18 mouse cellular contexts compared by ENCODE assay signal in genomic region chr3:136794426-136795217, GRCm38 (mm10).
DNase-seq lines count a peak whose midpoint lies in the region; TF ChIP-seq lines count a peak whose summit lies in the region.
"Had no signal": no experiment of that assay in that cellular context is flagged by ENCODE, and none has a peak within 500 bp of the region (broad histone marks: within the 10 kb centered on the region; RNA-seq: fewer than 3 reads in every experiment).

No protein-coding gene starts in this region.

- H3K4me1 ChIP-seq in CH12.LX (ENCODE audit: control insufficient read depth in 1 of 2, insufficient read depth in 2 of 2) (peaks cover 15 to 80% of the 10 kb centered on the region in 2 experiments), MEL (ENCODE audit: control insufficient read depth in 1 of 2, insufficient read depth in 2 of 2, low read length in 2 of 2) (peaks cover 18 to 38% of the 10 kb centered on the region in 2 experiments)
- H3K4me1 ChIP-seq in forebrain, embryonic 10.5 days: peaks cover 4% of the 10 kb centered on the region; the same call in 1 of the 2 replicates

- no peak overlapping the region for H3K4me2 ChIP-seq in CH12.LX (ENCODE audit: insufficient read depth, low read depth, poor library complexity, severe bottlenecking)
- H3K4me2 ChIP-seq: forebrain, embryonic 13.5 days; hindbrain, embryonic 14.5 days; liver, embryonic 11.5 days; lung, embryonic 15.5 days; neural tube, embryonic 15.5 days had no signal

- no peak overlapping the region for H3K9ac ChIP-seq in CH12.LX (ENCODE audit: insufficient read depth, low read depth)
- no peak overlapping the region for H3K9ac ChIP-seq in MEL (ENCODE audit: control insufficient read depth, low read depth, low read length, poor library complexity, severe bottlenecking)
- H3K9ac ChIP-seq: forebrain, embryonic 13.5 days; hindbrain, embryonic 14.5 days; lung, embryonic 15.5 days; neural tube, embryonic 15.5 days had no signal

- peak; percentile 44 for DNase-seq in kidney, adult 9 months
- no peak for DNase-seq in kidney, postnatal 10 days
- no peak for DNase-seq in CH12.LX (ENCODE audit: extremely low read depth)
- no peak for DNase-seq in MEL (ENCODE audit: low read depth, low spot score)
- DNase-seq in forebrain, embryonic 10.5 days (ENCODE audit: extremely low spot score, low spot score): no peak
- DNase-seq in B cell, adult 2 months: no peak
- DNase-seq: cerebellum, adult 8-10 months; gastrocnemius, postnatal 14 days; heart, postnatal 14 days; right cerebral cortex, postnatal 25 days; thymus, adult 2 months had no signal

- TF ChIP-seq EP300 in CH12.LX (IDR thresholded peaks at IDR 0.05; ENCODE audit: low read length) (no peak), MEL (IDR thresholded peaks at IDR 0.05; ENCODE audit: low read depth in 1 of 2, low read length in 2 of 2) (no peak)

- 61% methylated on average over 5 of the region's 7 CpGs for WGBS in macrophage (ENCODE audit: missing documents)
- 84% methylated on average over 7 of the region's 7 CpGs for WGBS in forebrain, embryonic 10.5 days

- in situ Hi-C loops in CH12.LX (cut with MboI; ENCODE audit: low pct_ligation_motif_present, low pct_unique_long_range_greater_than_20kb, low sequenced_read_pairs): no loop called here

- H3K27me3 ChIP-seq in CH12.LX (replicated peaks): no peaks in the 10 kb centered on the region
- H3K27me3 ChIP-seq in MEL (ENCODE audit: control insufficient read depth in 1 of 2, insufficient read depth in 2 of 2, low read length in 2 of 2): no peaks in the 10 kb centered on the region
- H3K27me3 ChIP-seq in forebrain, embryonic 10.5 days (ENCODE audit: poor library complexity, severe bottlenecking): no peaks in the 10 kb centered on the region
- H3K27me3 ChIP-seq: forebrain, embryonic 13.5 days; lung, embryonic 15.5 days; neural tube, embryonic 15.5 days had no signal

- H3K27ac ChIP-seq in CH12.LX (ENCODE audit: insufficient read depth, low read depth): no peak overlapping the region
- H3K27ac ChIP-seq in MEL (ENCODE audit: control insufficient read depth, low read depth, low read length): no peak overlapping the region
- peak overlapping the region; percentile 39 for H3K27ac ChIP-seq in macrophage
- H3K27ac ChIP-seq in forebrain, embryonic 10.5 days: no peak overlapping the region
- H3K27ac ChIP-seq: forebrain, embryonic 13.5 days; heart, embryonic 10.5 days; hindbrain, embryonic 14.5 days; lung, embryonic 15.5 days; neural tube, embryonic 15.5 days had no signal

- peaks cover 22% of the 10 kb centered on the region for H3K79me2 ChIP-seq in CH12.LX (replicated peaks; ENCODE audit: control insufficient read depth, extremely low read depth, insufficient read depth, poor library complexity, severe bottlenecking)
- H3K79me2 ChIP-seq in MEL (ENCODE audit: control insufficient read depth, insufficient read depth, low read length, poor library complexity): no peaks in the 10 kb centered on the region
- peaks cover 83% of the 10 kb centered on the region for H3K79me2 ChIP-seq in macrophage (ENCODE audit: inconsistent target)

- dilution Hi-C loops in CH12.LX (cut with MboI; ENCODE audit: extremely low pct_ligation_motif_present, extremely low pct_unique_long_range_greater_than_20kb, low sequenced_read_pairs): no loop called here

- H3K4me3 ChIP-seq in CH12.LX (replicated peaks in 1 of 3; ENCODE audit: low read depth in 2 of 3, low read length in 2 of 3, poor library complexity in 1 of 3): no peak overlapping the region
- H3K4me3 ChIP-seq in MEL (ENCODE audit: control insufficient read depth in 1 of 2, insufficient read depth in 1 of 2, low read depth in 2 of 2, low read length in 2 of 2): no peak overlapping the region
- no peak overlapping the region for H3K4me3 ChIP-seq in macrophage (ENCODE audit: inconsistent target)
- H3K4me3 ChIP-seq in forebrain, embryonic 10.5 days: no peak overlapping the region
- H3K4me3 ChIP-seq: forebrain, embryonic 13.5 days; heart, embryonic 10.5 days; lung, embryonic 15.5 days; neural tube, embryonic 15.5 days had no signal

- TF ChIP-seq POLR2A in CH12.LX (IDR thresholded peaks at IDR 0.05; ENCODE audit: low read depth, low read length): no peak
- TF ChIP-seq POLR2A in MEL (IDR thresholded peaks at IDR 0.05; ENCODE audit: control insufficient read depth in 1 of 2, insufficient read depth in 1 of 2, low read depth in 1 of 2, low read length in 2 of 2, poor library complexity in 1 of 2): no peak

- TF ChIP-seq CTCF in CH12.LX (conservative IDR thresholded peaks at IDR 0.05 in 1 of 2, IDR thresholded peaks at IDR 0.05 in 1 of 2; ENCODE audit: low read depth in 2 of 2, low read length in 2 of 2) (no peak), MEL (IDR thresholded peaks at IDR 0.05 in 2 of 3, conservative IDR thresholded peaks at IDR 0.05 in 1 of 3; ENCODE audit: control insufficient read depth in 1 of 3, insufficient read depth in 1 of 3, low read depth in 2 of 3, low read length in 3 of 3, poor library complexity in 1 of 3, severe bottlenecking in 1 of 3) (no peak)

- peaks cover 10 to 46% of the 10 kb centered on the region in 2 experiments for H3K36me3 ChIP-seq in CH12.LX (replicated peaks in 1 of 2; ENCODE audit: control insufficient read depth in 1 of 2, insufficient read depth in 1 of 2, low read length in 1 of 2)
- H3K36me3 ChIP-seq in MEL (ENCODE audit: control insufficient read depth in 1 of 2, insufficient read depth in 2 of 2, low read length in 2 of 2): peaks cover 0 to 50% of the 10 kb centered on the region in 2 experiments; a peak in 2 of 4 replicates
- 0 out of 2 replicates have a peak, but pooled peaks cover 8% of the 10 kb centered on the region for H3K36me3 ChIP-seq in macrophage (ENCODE audit: inconsistent target)
- H3K36me3 ChIP-seq in forebrain, embryonic 10.5 days (replicated peaks): peaks cover 4% of the 10 kb centered on the region; the same call in 1 of the 2 replicates
- H3K36me3 ChIP-seq: neural tube, embryonic 15.5 days had no signal

- TF ChIP-seq RAD21 in CH12.LX (IDR thresholded peaks at IDR 0.05; ENCODE audit: low read depth, low read length) (no peak), MEL (IDR thresholded peaks at IDR 0.05; ENCODE audit: low read depth, low read length) (no peak)

- H3K9me3 ChIP-seq in CH12.LX (replicated peaks; ENCODE audit: low read length): no peaks in the 10 kb centered on the region
- no peaks in the 10 kb centered on the region for H3K9me3 ChIP-seq in MEL (replicated peaks; ENCODE audit: insufficient read depth, low read length)
- H3K9me3 ChIP-seq in forebrain, embryonic 10.5 days: 0 out of 2 replicates have a peak, but pooled peaks cover 3% of the 10 kb centered on the region
- H3K9me3 ChIP-seq: forebrain, embryonic 13.5 days; heart, embryonic 10.5 days; lung, embryonic 15.5 days; neural tube, embryonic 15.5 days had no signal

TF ChIP-seq in CH12.LX, 34 proteins besides CTCF, POLR2A, EP300 and RAD21:
- TF ChIP-seq ZMIZ1 (IDR thresholded peaks at IDR 0.05; ENCODE audit: low read depth, low read length): no peak
- no peak for TF ChIP-seq KAT2A (IDR thresholded peaks at IDR 0.05; ENCODE audit: insufficient replicate concordance, low read length)
- TF ChIP-seq BHLHE40 (IDR thresholded peaks at IDR 0.05; ENCODE audit: low read depth, low read length): no peak
- no peak for TF ChIP-seq E2F4 (IDR thresholded peaks at IDR 0.05; ENCODE audit: insufficient replicate concordance, low read depth, low read length)
- peak; percentile 86 for TF ChIP-seq ZNF384 (IDR thresholded peaks at IDR 0.05; ENCODE audit: low read depth, low read length)

TF ChIP-seq in MEL, 35 proteins besides CTCF, POLR2A, EP300 and RAD21:
- no peak for TF ChIP-seq GABPA (IDR thresholded peaks at IDR 0.05; ENCODE audit: low read depth, low read length)
- no peak for TF ChIP-seq RCOR1 (IDR thresholded peaks at IDR 0.05; ENCODE audit: low read depth, low read length)
- no peak for TF ChIP-seq MAZ (IDR thresholded peaks at IDR 0.05; ENCODE audit: low read depth, low read length)
- TF ChIP-seq MAX (IDR thresholded peaks at IDR 0.05; ENCODE audit: low read length): no peak
- no peak for TF ChIP-seq NELFE (IDR thresholded peaks at IDR 0.05; ENCODE audit: low read depth, low read length)
- peak; percentile 65 for TF ChIP-seq ZNF384 (IDR thresholded peaks at IDR 0.05; ENCODE audit: low read depth, low read length)
